Mouse (Mus musculus) midbrain, embryonic 11.5 days (tissue): ENCODE data around the gene Gm13698. TPM values are rescaled to one million over a fixed set of nuclear protein-coding genes. Genes with fewer than 3 reads are reported as not detected.
"Not testable (repeated sequence)": the region's sequence is repeated elsewhere in the genome, so short reads cannot be mapped to it uniquely, and the experiment has no call there.

Experiments
- ATAC-seq: fragments of 200-750 bp; cut with Nextera tagmentation; 2 replicates; pipeline ENCODE4 v1.8.0; 2017; ENCODE audit warnings: moderate TSS enrichment, moderate library complexity; ENCODE audit not compliant: low FRiP score
- DNase-seq: peaks from one replicate; pipeline ENCODE4 v3.0.0; 2015; ENCODE audit warnings: low spot score; ENCODE audit errors: missing footprints
- H3K27ac ChIP-seq: fragments of 300-500 bp; sonication (generic); 2 replicates; pipeline ENCODE4 v1.5.1; 2014; ENCODE audit warnings: low read depth, low read length
- H3K27me3 ChIP-seq: fragments of 300-500 bp; sonication (generic); 2 replicates; pipeline ENCODE4 v1.6.1; 2014; ENCODE audit warnings: mild to moderate bottlenecking, low read length, moderate library complexity, mixed read lengths; ENCODE audit not compliant: control insufficient read depth, insufficient read depth
- H3K36me3 ChIP-seq: fragments of 300-500 bp; sonication (generic); 2 replicates; pipeline ENCODE4 v1.6.1; 2014; ENCODE audit warnings: mild to moderate bottlenecking, low read length, moderate library complexity, mixed read lengths; ENCODE audit not compliant: control insufficient read depth, insufficient read depth
- H3K4me1 ChIP-seq: fragments of 300-500 bp; sonication (generic); 2 replicates; pipeline ENCODE4 v1.6.1; 2014; ENCODE audit warnings: low read length; ENCODE audit not compliant: control insufficient read depth, insufficient read depth
- H3K4me2 ChIP-seq: fragments of 300-500 bp; sonication (generic); 2 replicates; pipeline ENCODE4 v1.6.1; 2014; ENCODE audit warnings: mild to moderate bottlenecking, moderate library complexity
- H3K4me3 ChIP-seq: fragments of 300-500 bp; sonication (generic); 2 replicates; pipeline ENCODE4 v1.5.1; 2014; ENCODE audit warnings: low read depth, low read length
- H3K9ac ChIP-seq: fragments of 300-500 bp; sonication (generic); 2 replicates; pipeline ENCODE4 v1.6.1; 2014; ENCODE audit warnings: low read length
- H3K9me3 ChIP-seq: fragments of 300-500 bp; sonication (generic); 2 replicates; pipeline ENCODE4 v1.6.1; 2016; ENCODE audit warnings: low read length; ENCODE audit not compliant: control insufficient read depth
- WGBS: fragments of 180-500 bp; shearing (Covaris S2); extraction: QIAGEN DNeasy Blood & Tissue Kit; methylation state at CpG from one replicate; pipeline ENCODE4 v1.1.7; 2014; 5-methylcytosine and 5-hydroxymethylcytosine counted together
- polyA plus RNA-seq: library from polyadenylated mRNA; unstranded; fragments of >200 nt; fragmentation: Nextera tagmentation; extraction: Ambion mirVana; gene quantifications from 2 replicates; pipeline ENCODE4 v1.2.1, GENCODE M21; 2014

Gene Gm13698
- polyA plus RNA-seq, 1 experiment from 2014 or later: not detected

- not testable (repeated sequence) for H3K4me2 ChIP-seq, ATAC-seq, H3K36me3 ChIP-seq, DNase-seq, H3K4me1 ChIP-seq, H3K9me3 ChIP-seq, H3K27me3 ChIP-seq, H3K4me3 ChIP-seq, H3K27ac ChIP-seq, H3K9ac ChIP-seq
- no CpG with 5 or more reads among the region's 6 CpGs for WGBS
These were observed 28.9 kb downstream of the Gm13698 start, which contains the start of gene Gm13697 for GRCm38 (mm10) chr2:83984443-83984842. TSS of gene Gm13697 (plus strand) at chr2:83984743.

GRCm38 (mm10) chr2:83990253-83990652 is 34.8 kb downstream of the Gm13698 start, which contains the start of gene Gm13691:
TSS of gene Gm13691 (plus strand) at chr2:83990553.
- no CpG with 5 or more reads among the region's 6 CpGs for WGBS
- ATAC-seq: not testable (repeated sequence)

GRCm38 (mm10) chr2:83993639-83994255 is 38.3 kb downstream of the Gm13698 start:
- WGBS: 74% methylated on average over 7 of the region's 9 CpGs
- H3K27me3 ChIP-seq, H3K27ac ChIP-seq, H3K4me2 ChIP-seq, H3K36me3 ChIP-seq, H3K4me1 ChIP-seq, DNase-seq, H3K9ac ChIP-seq, ATAC-seq, H3K4me3 ChIP-seq, H3K9me3 ChIP-seq: not testable (repeated sequence)

More at GRCm38 (mm10) chr2:83990253-83990652, 34.8 kb downstream of the Gm13698 start, which contains the start of gene Gm13691:
- H3K4me1 ChIP-seq, H3K27ac ChIP-seq, DNase-seq, H3K4me3 ChIP-seq, H3K27me3 ChIP-seq, H3K9me3 ChIP-seq, H3K36me3 ChIP-seq, H3K9ac ChIP-seq, H3K4me2 ChIP-seq: not testable (repeated sequence)

DNA sequence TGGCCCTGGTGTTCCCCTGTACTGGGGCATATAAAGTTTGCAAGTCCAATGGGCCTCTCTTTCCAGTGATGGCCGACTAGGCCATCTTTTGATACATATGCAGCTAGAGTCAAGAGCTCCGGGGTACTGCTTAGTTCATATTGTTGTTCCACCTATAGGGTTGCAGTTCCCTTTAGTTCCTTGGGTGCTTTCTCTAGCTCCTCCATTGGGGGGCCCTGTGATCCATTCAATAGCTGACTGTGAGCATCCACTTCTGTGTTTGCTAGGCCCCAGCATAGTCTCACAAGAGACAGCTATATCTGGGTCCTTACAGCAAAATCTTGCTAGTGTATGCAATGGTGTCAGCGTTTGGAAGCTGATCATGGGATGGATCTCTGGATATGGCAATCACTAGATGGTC is 39.0 kb downstream of the Gm13698 start:
- not testable (repeated sequence) for ATAC-seq, H3K27me3 ChIP-seq, DNase-seq, H3K36me3 ChIP-seq, H3K4me1 ChIP-seq, H3K4me2 ChIP-seq, H3K27ac ChIP-seq, H3K9me3 ChIP-seq, H3K4me3 ChIP-seq, H3K9ac ChIP-seq
- no CpG with 5 or more reads among the region's 3 CpGs for WGBS

Other genes starting within 250 kb of the Gm13698 start
- 40.5 and 41.7 TPM in 2 replicates for gene Itgav, start 231.3 kb upstream of the Gm13698 start, polyA plus RNA-seq
- gene Fam171b, start 143.1 kb upstream of the Gm13698 start, polyA plus RNA-seq: 42.8 and 49.5 TPM in 2 replicates
- gene Zswim2, start 14.5 kb upstream of the Gm13698 start, polyA plus RNA-seq: not detected in 2 replicates
- not detected in 2 replicates for gene Gm13693, start 5.8 kb downstream of the Gm13698 start, polyA plus RNA-seq
- gene Gm13695, start 11.6 kb downstream of the Gm13698 start, polyA plus RNA-seq: not detected in 2 replicates
- not detected in 2 replicates for gene Gm13696, start 17.4 kb downstream of the Gm13698 start, polyA plus RNA-seq
- gene Gm13694, start 23.2 kb downstream of the Gm13698 start, polyA plus RNA-seq: not detected in 2 replicates
- not detected in 2 replicates for gene Gm13697, start 29.1 kb downstream of the Gm13698 start, polyA plus RNA-seq
- gene Gm13691, start 34.9 kb downstream of the Gm13698 start, polyA plus RNA-seq: not detected in 2 replicates